In the genomic region with DNA sequence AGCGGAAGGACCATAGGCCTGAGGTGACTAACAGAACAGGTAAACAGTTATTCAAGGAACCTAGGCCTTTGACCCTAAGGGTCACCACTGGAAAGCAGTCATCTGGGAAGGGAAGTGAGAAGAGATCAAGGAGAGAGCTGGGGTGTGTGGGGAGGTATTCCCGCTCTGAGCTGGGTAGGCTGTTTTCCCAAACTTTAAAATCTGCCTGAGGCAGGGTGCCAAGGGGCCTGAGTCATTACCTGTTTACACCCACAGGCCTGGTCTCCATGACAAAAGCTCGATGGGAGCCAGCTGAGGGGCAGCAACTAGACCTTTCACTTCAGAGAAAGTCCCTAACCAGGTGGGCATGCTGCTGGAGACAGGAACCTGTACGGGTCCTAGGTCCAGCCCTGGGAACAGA, we compare ENCODE assay signal across 15 mouse cellular contexts. TPM values are rescaled to one million over a fixed set of nuclear protein-coding genes. Genes with fewer than 3 reads are reported as not detected.
DNase-seq lines count a peak whose midpoint lies in the region; ATAC-seq and TF ChIP-seq lines count a peak whose summit lies in the region.
"Had no signal": no experiment of that assay in that cellular context is flagged by ENCODE, and none has a peak within 500 bp of the region (broad histone marks: within the 10 kb centered on the region; RNA-seq: fewer than 3 reads in every experiment).

No protein-coding gene starts in this region.

- no peaks in the 10 kb centered on the region for H3K27me3 ChIP-seq in stomach, postnatal 0 days (ENCODE audit: control insufficient read depth, insufficient read depth, low read length)
- H3K27me3 ChIP-seq: liver, embryonic 15.5 days; midbrain, embryonic 12.5 days had no signal

- H3K27ac ChIP-seq in stomach, postnatal 0 days (replicated peaks), result no peak overlapping the region
- H3K27ac ChIP-seq: embryonic facial prominence, embryonic 10.5 days; limb, embryonic 10.5 days; liver, embryonic 15.5 days; midbrain, embryonic 12.5 days had no signal

- DNase-seq in adrenal gland, postnatal 10 days, result peak; percentile 55
- DNase-seq in adrenal gland, adult 8-10 months, result no peak
- DNase-seq in right cerebral cortex, adult 2 months (ENCODE audit: low spot score in 2 of 2), result peak; percentile 19 to 23
- DNase-seq in right cerebral cortex, postnatal 25 days, result no peak
- DNase-seq in heart, postnatal 25 days (ENCODE audit: low spot score), result peak; percentile 43
- DNase-seq in stomach, postnatal 0 days (ENCODE audit: low spot score), result peak; percentile 41
- no peak for DNase-seq in right cerebral cortex, postnatal 4 days
- no peak for DNase-seq in B cell, adult 2 months
- DNase-seq: cerebellum, adult 9-10 months; kidney, postnatal 10 days; thymus, postnatal 36 days had no signal

- no peaks in the 10 kb centered on the region for H3K9me3 ChIP-seq in stomach, postnatal 0 days (ENCODE audit: control insufficient read depth, low read length)
- H3K9me3 ChIP-seq: limb, embryonic 10.5 days had no signal

- intact Hi-C loops in heart, postnatal 25 days (cut with DNase I), result no loop called here

- peak; percentile 28; the same call in 1 of the 2 replicates for ATAC-seq in stomach, postnatal 0 days (ENCODE audit: low FRiP score, low TSS enrichment)

- no peak overlapping the region for H3K4me3 ChIP-seq in stomach, postnatal 0 days (ENCODE audit: low read depth, low read length)
- H3K4me3 ChIP-seq: embryonic facial prominence, embryonic 10.5 days; limb, embryonic 10.5 days; liver, embryonic 15.5 days; midbrain, embryonic 12.5 days had no signal

- H3K36me3 ChIP-seq in stomach, postnatal 0 days (ENCODE audit: control insufficient read depth, insufficient read depth, low read length), result peaks cover 2% of the 10 kb centered on the region
- H3K36me3 ChIP-seq: limb, embryonic 10.5 days had no signal

- no peak overlapping the region for H3K9ac ChIP-seq in stomach, postnatal 0 days (ENCODE audit: low read length)
- H3K9ac ChIP-seq: liver, embryonic 15.5 days; midbrain, embryonic 12.5 days had no signal

- TF ChIP-seq EP300 in stomach, postnatal 0 days (optimal IDR thresholded peaks at IDR 0.05), result no peak

- no peaks in the 10 kb centered on the region for H3K4me1 ChIP-seq in stomach, postnatal 0 days (replicated peaks; ENCODE audit: control insufficient read depth, insufficient read depth)
- H3K4me1 ChIP-seq: embryonic facial prominence, embryonic 10.5 days; limb, embryonic 10.5 days; midbrain, embryonic 12.5 days had no signal

- 46% methylated on average over 4 of the region's 4 CpGs for WGBS in stomach, postnatal 0 days

- no peak for TF ChIP-seq CTCF in stomach, postnatal 0 days (IDR thresholded peaks at IDR 0.05; ENCODE audit: low read depth)

- no peak overlapping the region for H3K4me2 ChIP-seq in stomach, postnatal 0 days (replicated peaks; ENCODE audit: low read depth)
- H3K4me2 ChIP-seq: liver, embryonic 15.5 days; midbrain, embryonic 12.5 days had no signal

RNA-seq across cellular contexts. Expression of a gene that starts 31.6 kb away (rescaled TPM):
- total RNA-seq in adrenal gland, postnatal 10 days (2021), result 100 to 1,000 TPM; 867 to 928 TPM
- total RNA-seq in adrenal gland, adult 8-10 months (2022), result 100 to 1,000 TPM; 589 to 669 (median 644) TPM
- 100 to 1,000 TPM; 552 to 590 TPM for total RNA-seq in heart, postnatal 25 days (2021)
- 479 and 554 TPM in 2 replicates for polyA plus RNA-seq in stomach, postnatal 0 days (2015; fragmentation: Nextera tagmentation; extraction: Ambion mirVana)

Comparison
In these comparisons a context has a peak if more than half of its experiments do, and no peak if none do; other contexts are left out.
1. DNase-seq: peak in adrenal gland, postnatal 10 days (single experiment), right cerebral cortex, adult 2 months (2 of 2), heart, postnatal 25 days (single experiment) and stomach, postnatal 0 days (single experiment); none in adrenal gland, adult 8-10 months (single experiment), right cerebral cortex, postnatal 25 days (single experiment), right cerebral cortex, postnatal 4 days (single experiment) and B cell, adult 2 months (0 of 2).